Mouse (Mus musculus) macrophage (primary cell): ENCODE results near the gene Etv4. TPM values are rescaled to one million over a fixed set of nuclear protein-coding genes. Genes with fewer than 3 reads are reported as not detected.

Experiments
- H3K27ac ChIP-seq: fragments of 350-480 bp; formaldehyde crosslinking; 2 replicates; pipeline ENCODE4 v1.9.0; 2021
- H3K36me3 ChIP-seq: fragments of 350-480 bp; formaldehyde crosslinking; 2 replicates; pipeline ENCODE4 v1.9.0; 2021; ENCODE audit errors: inconsistent target
- H3K4me3 ChIP-seq: fragments of 350-480 bp; formaldehyde crosslinking; 2 replicates; pipeline ENCODE4 v1.9.0; 2021; ENCODE audit errors: inconsistent target
- H3K79me2 ChIP-seq: fragments of 350-480 bp; formaldehyde crosslinking; 2 replicates; pipeline ENCODE4 v1.9.0; 2021; ENCODE audit errors: inconsistent target
- WGBS: methylation state at CpG from one replicate; pipeline ENCODE4 v1.1.7; 2026; ENCODE audit warnings: inconsistent platforms; ENCODE audit not compliant: missing documents; 5-methylcytosine and 5-hydroxymethylcytosine counted together
- polyA plus RNA-seq: library from polyadenylated mRNA; stranded (reverse); fragments of 250-400 nt; gene quantifications from 3 replicates; pipeline ENCODE4 v1.2.4, GENCODE M21; 2018; ENCODE audit warnings: inconsistent platforms

Gene Etv4
- polyA plus RNA-seq, 1 experiment from 2014 or later = not detected

GRCm38 (mm10) chr11:101805113-101805704 is 20.0 kb upstream of the Etv4 start:
- Histone ChIP-seq H3K4me3 (no peak overlapping the region), H3K79me2 (no peaks in the 10 kb centered on the region), H3K36me3 (no peaks in the 10 kb centered on the region), H3K27ac (no peak overlapping the region)
- WGBS = 93% methylated on average over 8 of the region's 8 CpGs

GRCm38 (mm10) chr11:101801386-101801785 is 16.2 kb upstream of the Etv4 start:
- Histone ChIP-seq H3K79me2 (no peaks in the 10 kb centered on the region), H3K36me3 (no peaks in the 10 kb centered on the region), H3K27ac (no peak overlapping the region), H3K4me3 (no peak overlapping the region)
- WGBS = 10% methylated on average over 5 of the region's 5 CpGs

GRCm38 (mm10) chr11:101798083-101798482 is 12.9 kb upstream of the Etv4 start:
- 61% methylated on average over 8 of the region's 8 CpGs for WGBS
- H3K4me3 ChIP-seq = no peak overlapping the region
- H3K79me2 ChIP-seq = no peaks in the 10 kb centered on the region
- H3K27ac ChIP-seq = no peak overlapping the region
- no peaks in the 10 kb centered on the region for H3K36me3 ChIP-seq

- H3K4me3 ChIP-seq = no peak overlapping the region
- no peaks in the 10 kb centered on the region for H3K79me2 ChIP-seq
- no peak overlapping the region for H3K27ac ChIP-seq
- 95% methylated on average over 2 of the region's 2 CpGs for WGBS
- no peaks in the 10 kb centered on the region for H3K36me3 ChIP-seq
These were observed 12.2 kb upstream of the Etv4 start for GRCm38 (mm10) chr11:101797355-101797754.

- no peaks in the 10 kb centered on the region for H3K36me3 ChIP-seq
- no peak overlapping the region for H3K27ac ChIP-seq
- WGBS = 44% methylated on average over 17 of the region's 19 CpGs
- no peaks in the 10 kb centered on the region for H3K79me2 ChIP-seq
- H3K4me3 ChIP-seq = no peak overlapping the region
These were observed 5.8 kb upstream of the Etv4 start for GRCm38 (mm10) chr11:101790811-101791526.

- Histone ChIP-seq H3K36me3 (no peaks in the 10 kb centered on the region), H3K79me2 (no peaks in the 10 kb centered on the region), H3K27ac (no peak overlapping the region), H3K4me3 (no peak overlapping the region)
- WGBS = 100% methylated on average over 1 of the region's 1 CpGs
These were observed 2.3 kb upstream of the Etv4 start for GRCm38 (mm10) chr11:101787432-101787831.

- Histone ChIP-seq H3K79me2 (no peaks in the 10 kb centered on the region), H3K27ac (no peak overlapping the region), H3K36me3 (no peaks in the 10 kb centered on the region), H3K4me3 (no peak overlapping the region)
- WGBS = 64% methylated on average over 7 of the region's 7 CpGs
These were observed 1.5 kb upstream of the Etv4 start for GRCm38 (mm10) chr11:101786651-101787050.

GRCm38 (mm10) chr11:101785852-101786205 is 658 bp upstream of the Etv4 start:
- WGBS = 11% methylated on average over 7 of the region's 7 CpGs
- Histone ChIP-seq H3K27ac (no peak overlapping the region), H3K4me3 (peak overlapping the region; percentile 8; the same call in 1 of the 2 replicates), H3K79me2 (no peaks in the 10 kb centered on the region), H3K36me3 (no peaks in the 10 kb centered on the region)

- Histone ChIP-seq H3K36me3 (no peaks in the 10 kb centered on the region), H3K79me2 (no peaks in the 10 kb centered on the region), H3K4me3 (peak overlapping the region; percentile 8; the same call in 1 of the 2 replicates), H3K27ac (no peak overlapping the region)
- WGBS = 3% methylated on average over 35 of the region's 67 CpGs
These were observed 556 bp downstream of the Etv4 start for GRCm38 (mm10) chr11:101784488-101785142.

- Histone ChIP-seq H3K36me3 (no peaks in the 10 kb centered on the region), H3K4me3 (no peak overlapping the region), H3K27ac (no peak overlapping the region), H3K79me2 (no peaks in the 10 kb centered on the region)
- 16% methylated on average over 17 of the region's 19 CpGs for WGBS
These were observed 1.1 kb downstream of the Etv4 start for GRCm38 (mm10) chr11:101784072-101784471.

- Histone ChIP-seq H3K36me3 (no peaks in the 10 kb centered on the region), H3K4me3 (no peak overlapping the region), H3K27ac (no peak overlapping the region), H3K79me2 (no peaks in the 10 kb centered on the region)
- 49% methylated on average over 8 of the region's 9 CpGs for WGBS
These were observed 1.6 kb downstream of the Etv4 start for GRCm38 (mm10) chr11:101783584-101783983.

GRCm38 (mm10) chr11:101783135-101783534 is 2.0 kb downstream of the Etv4 start:
- Histone ChIP-seq H3K27ac (no peak overlapping the region), H3K79me2 (no peaks in the 10 kb centered on the region), H3K36me3 (no peaks in the 10 kb centered on the region), H3K4me3 (no peak overlapping the region)
- WGBS = 71% methylated on average over 1 of the region's 1 CpGs

GRCm38 (mm10) chr11:101776846-101777245 is 8.3 kb downstream of the Etv4 start:
- Histone ChIP-seq H3K4me3 (no peak overlapping the region), H3K79me2 (no peaks in the 10 kb centered on the region), H3K27ac (no peak overlapping the region), H3K36me3 (no peaks in the 10 kb centered on the region)
- WGBS = 63% methylated on average over 4 of the region's 4 CpGs

GRCm38 (mm10) chr11:101772449-101772848 is 12.7 kb downstream of the Etv4 start:
- Histone ChIP-seq H3K4me3 (no peak overlapping the region), H3K36me3 (peaks cover 12% of the 10 kb centered on the region), H3K79me2 (no peaks in the 10 kb centered on the region), H3K27ac (no peak overlapping the region)
- 8% methylated on average over 16 of the region's 16 CpGs for WGBS

- H3K4me3 ChIP-seq = no peak overlapping the region
- H3K27ac ChIP-seq = no peak overlapping the region
- peaks cover 16% of the 10 kb centered on the region for H3K36me3 ChIP-seq
- WGBS = 48% methylated on average over 5 of the region's 5 CpGs
- H3K79me2 ChIP-seq = no peaks in the 10 kb centered on the region
These were observed 13.1 kb downstream of the Etv4 start for GRCm38 (mm10) chr11:101772027-101772426.
